Mouse (Mus musculus) retina, adult 2 months (tissue): ENCODE results near the gene Cst8.
"Not testable (repeated sequence)": the region's sequence is repeated elsewhere in the genome, so short reads cannot be mapped to it uniquely, and the experiment has no call there.

ENCODE experiments used
- DNase-seq: peaks from one replicate; pipeline ENCODE4 v3.0.0-alpha.2; 2012; ENCODE audit warnings: low read depth, low spot score

The Cst8 gene

GRCm38 (mm10) chr2:148798485-148798884 lies at the start of gene Cst8:
Cst8 (plus strand) TSS chr2:148798785.
- DNase-seq, result no peak

- no peak for DNase-seq
Measured at GRCm38 (mm10) chr2:148750058-148750457, 48.5 kb upstream of the Cst8 start, which contains the start of gene Cstl1. Cstl1 (plus strand) TSS chr2:148750358.

- peak; percentile 68 for DNase-seq
Measured at GRCm38 (mm10) chr2:148751893-148752813, 46.4 kb upstream of the Cst8 start.

- no peak for DNase-seq
Measured at GRCm38 (mm10) chr2:148754310-148754846, 44.2 kb upstream of the Cst8 start.

GRCm38 (mm10) chr2:148763648-148764388 lies 34.8 kb upstream of the Cst8 start:
- no peak for DNase-seq

GRCm38 (mm10) chr2:148771397-148771796 lies 27.2 kb upstream of the Cst8 start, which contains the start of gene Cst11:
Cst11 (minus strand) TSS chr2:148771497.
- not testable (repeated sequence) for DNase-seq

GRCm38 (mm10) chr2:148781709-148782108 lies 16.9 kb upstream of the Cst8 start, which contains the start of gene 8030411F24Rik:
8030411F24Rik (plus strand) TSS chr2:148782009.
- DNase-seq, result no peak

- no peak for DNase-seq
Measured at GRCm38 (mm10) chr2:148789142-148789541, 9.4 kb upstream of the Cst8 start, which contains the start of gene Cst12. Cst12 (plus strand) TSS chr2:148789361.

- DNase-seq, result no peak
Measured at GRCm38 (mm10) chr2:148801491-148801921, 2.9 kb downstream of the Cst8 start.

- no peak for DNase-seq
Measured at GRCm38 (mm10) chr2:148806696-148807095, 8.1 kb downstream of the Cst8 start.

- no peak for DNase-seq
Measured at GRCm38 (mm10) chr2:148819909-148820308, 21.3 kb downstream of the Cst8 start, which contains the start of gene Cst13. Cst13 (plus strand) TSS chr2:148820081.

- no peak for DNase-seq
Measured at GRCm38 (mm10) chr2:148825986-148826385, 27.4 kb downstream of the Cst8 start.

GRCm38 (mm10) chr2:148834912-148835311 lies 36.3 kb downstream of the Cst8 start, which contains the start of gene Cst9:
Cst9 (plus strand) TSS chr2:148835147.
- no peak for DNase-seq

- no peak for DNase-seq
Measured at GRCm38 (mm10) chr2:148838075-148838777, 39.6 kb downstream of the Cst8 start.

- no peak for DNase-seq
Measured at GRCm38 (mm10) chr2:148839224-148839623, 40.6 kb downstream of the Cst8 start.

- DNase-seq, result peak; percentile 78
Measured at GRCm38 (mm10) chr2:148851116-148851906, 52.7 kb downstream of the Cst8 start.
